Mouse (Mus musculus) urinary bladder, postnatal 36 days (tissue): ENCODE measurements around the gene Aamp.

Experiments used
- DNase-seq, 2 experiments: peaks; one replicate each; pipeline ENCODE4 v3.0.0; 2022; ENCODE audit warnings: low spot score in 2 of 2, mixed read lengths in 1 of 2

The Aamp gene

DNA sequence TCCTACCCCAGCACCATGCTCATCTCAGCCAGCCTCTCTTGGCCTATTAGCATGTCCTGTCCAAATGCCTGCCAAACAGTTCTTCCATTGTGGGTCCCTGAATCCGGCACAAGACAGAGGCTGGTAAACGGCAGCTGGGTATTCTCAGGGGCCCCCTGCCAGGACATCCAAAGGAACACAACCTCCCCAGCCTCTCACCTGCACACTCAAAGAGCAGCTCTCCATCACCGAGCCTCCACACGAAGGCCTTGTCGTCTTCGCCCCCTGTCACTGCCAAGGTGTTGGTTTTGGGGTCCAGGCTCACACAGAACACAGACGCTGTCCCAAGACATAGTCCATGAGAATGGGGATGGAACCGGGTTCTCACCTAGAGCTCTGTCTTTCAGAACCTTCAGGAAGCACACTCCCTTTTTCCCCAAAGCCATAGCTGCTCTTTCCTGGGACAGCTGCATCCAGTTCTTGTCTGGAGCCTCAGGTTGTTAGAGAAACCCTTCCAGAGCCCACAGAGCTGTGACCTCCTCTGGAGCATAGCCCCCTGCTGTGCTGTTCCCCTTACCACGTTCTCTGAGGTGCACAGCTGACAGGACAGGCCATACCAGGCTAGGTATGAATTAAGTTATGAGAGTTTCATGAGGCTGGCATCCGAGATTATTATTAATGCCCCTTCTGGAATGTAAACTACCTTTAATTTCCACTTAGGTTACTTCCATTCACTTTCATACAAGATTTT is 1.5 kb downstream of the Aamp start:
- no peak for DNase-seq

- no peak for DNase-seq
Measured at GRCm38 (mm10) chr1:74281886-74282285, 2.7 kb downstream of the Aamp start.

DNA sequence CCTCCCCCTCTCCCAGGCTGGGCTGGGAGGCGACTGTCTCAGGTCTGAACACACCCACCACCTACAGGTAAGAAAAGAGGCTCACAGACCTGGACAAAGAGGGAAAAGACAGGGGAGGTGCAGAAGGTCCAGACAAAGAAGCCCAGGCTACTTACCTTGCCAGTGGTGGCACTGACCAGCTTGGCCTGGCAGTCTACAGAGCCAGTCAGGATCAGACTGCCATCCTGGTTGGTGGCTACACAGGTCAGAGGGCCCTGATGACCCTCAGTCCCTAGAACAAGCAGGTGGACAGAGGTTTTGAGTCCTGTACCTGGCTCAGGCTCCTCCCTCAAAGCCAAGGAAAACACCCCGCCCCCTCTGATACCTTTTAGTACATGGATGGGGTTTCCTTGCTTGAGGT is 3.2 kb downstream of the Aamp start:
- no peak for DNase-seq

DNA sequence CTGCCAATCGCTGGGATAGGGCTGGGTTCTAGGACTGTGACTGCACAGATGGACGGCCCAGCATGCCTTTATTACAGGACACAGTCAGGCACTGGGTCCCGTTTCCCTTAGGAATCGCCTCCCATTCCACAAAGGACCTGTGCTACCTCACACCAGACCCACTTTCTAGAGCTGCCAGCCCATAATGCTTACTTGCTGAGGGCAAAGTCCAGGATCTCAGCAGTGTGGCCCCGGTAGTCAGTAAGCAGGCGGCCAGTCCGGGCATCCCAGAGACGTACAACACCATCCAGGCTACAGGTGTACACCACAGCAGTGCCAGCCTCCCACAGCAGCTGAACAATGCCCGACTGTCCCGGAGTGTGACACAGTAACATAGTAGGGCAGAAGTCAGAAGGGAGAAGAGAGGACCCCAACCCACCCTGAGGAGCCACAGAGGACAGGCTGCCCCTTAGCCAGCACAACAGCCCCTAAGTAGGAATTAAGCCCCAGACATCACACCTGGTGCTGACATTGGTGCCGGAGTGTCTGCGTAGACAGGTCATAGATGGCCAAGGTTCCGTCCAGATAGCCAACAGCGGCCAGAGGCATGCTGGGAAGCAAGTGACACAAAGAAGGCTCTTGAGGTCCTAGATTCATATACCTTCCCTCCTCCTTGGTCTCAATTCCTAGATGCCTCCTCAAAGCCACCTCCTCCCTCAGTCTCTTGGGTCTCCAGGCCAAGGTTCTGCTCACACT is 3.8 kb downstream of the Aamp start:
- DNase-seq = no peak

DNA sequence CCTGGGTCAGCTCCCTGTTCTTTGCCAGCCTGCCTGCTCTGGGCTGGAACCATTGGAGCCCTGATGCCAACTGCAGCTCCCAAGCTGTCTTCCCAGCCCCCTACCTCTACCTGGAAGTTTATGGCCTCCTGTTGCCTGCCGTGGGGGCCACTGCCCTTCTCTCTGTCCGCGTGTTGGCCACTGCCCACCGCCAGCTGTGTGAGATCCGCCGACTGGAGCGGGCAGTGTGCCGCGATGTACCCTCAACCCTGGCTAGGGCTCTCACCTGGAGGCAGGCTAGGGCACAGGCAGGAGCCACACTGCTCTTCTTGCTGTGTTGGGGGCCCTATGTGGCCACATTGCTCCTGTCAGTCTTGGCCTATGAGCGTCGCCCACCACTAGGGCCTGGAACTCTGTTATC is 5.5 kb downstream of the Aamp start:
- DNase-seq = no peak

- DNase-seq = no peak
Measured at GRCm38 (mm10) chr1:74278538-74278937, 6.0 kb downstream of the Aamp start, which contains the start of gene Gpbar1. Gene Gpbar1 (plus strand): TSS chr1:74278550.

- DNase-seq = no peak
Measured at GRCm38 (mm10) chr1:74277883-74278537, 6.5 kb downstream of the Aamp start.

DNA sequence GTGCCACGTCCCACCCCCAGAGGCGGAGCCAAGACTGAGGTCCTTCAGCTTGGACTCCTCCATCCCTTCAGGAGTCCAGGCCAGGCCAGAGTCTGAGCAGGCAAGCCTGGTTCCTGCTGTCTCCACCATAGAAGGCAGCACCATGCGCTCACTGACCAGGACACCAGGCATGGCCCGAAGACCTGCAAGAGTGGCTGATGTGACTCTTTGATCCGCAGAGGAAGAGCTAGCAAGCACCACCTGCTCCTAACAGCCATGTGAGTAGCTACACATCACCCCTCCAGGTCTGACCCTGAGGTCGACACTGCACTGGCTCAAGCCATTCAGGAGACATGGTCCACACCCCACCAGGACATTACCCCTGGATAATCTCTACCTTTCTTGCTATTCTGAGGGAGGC is 7.5 kb downstream of the Aamp start:
- DNase-seq = no peak

- no peak for DNase-seq
Measured at GRCm38 (mm10) chr1:74275015-74275414, 9.5 kb downstream of the Aamp start.

- no peak for DNase-seq
Measured at GRCm38 (mm10) chr1:74271659-74272058, 12.9 kb downstream of the Aamp start.

DNA sequence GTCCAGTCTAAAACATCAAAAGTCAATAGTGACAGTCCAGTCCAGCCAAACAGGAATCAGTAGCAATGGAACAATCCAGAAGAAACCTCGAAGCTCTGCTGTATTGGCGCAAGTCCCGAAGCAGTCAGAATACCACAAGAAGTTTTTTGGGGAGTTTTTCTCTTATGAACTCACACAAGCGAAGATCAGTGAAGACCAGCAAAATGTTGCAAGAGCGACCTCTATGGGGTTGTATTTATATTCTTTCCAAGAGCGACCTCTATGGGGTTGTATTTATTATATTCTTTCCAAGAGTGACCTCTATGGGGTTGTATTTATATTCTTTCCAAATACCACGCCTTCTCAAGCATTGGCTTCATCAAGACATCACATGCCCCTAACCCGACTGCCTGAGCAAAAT is 15.8 kb downstream of the Aamp start:
- no peak for DNase-seq

- DNase-seq = no peak
Measured at GRCm38 (mm10) chr1:74262510-74262909, 22.0 kb downstream of the Aamp start.

DNA sequence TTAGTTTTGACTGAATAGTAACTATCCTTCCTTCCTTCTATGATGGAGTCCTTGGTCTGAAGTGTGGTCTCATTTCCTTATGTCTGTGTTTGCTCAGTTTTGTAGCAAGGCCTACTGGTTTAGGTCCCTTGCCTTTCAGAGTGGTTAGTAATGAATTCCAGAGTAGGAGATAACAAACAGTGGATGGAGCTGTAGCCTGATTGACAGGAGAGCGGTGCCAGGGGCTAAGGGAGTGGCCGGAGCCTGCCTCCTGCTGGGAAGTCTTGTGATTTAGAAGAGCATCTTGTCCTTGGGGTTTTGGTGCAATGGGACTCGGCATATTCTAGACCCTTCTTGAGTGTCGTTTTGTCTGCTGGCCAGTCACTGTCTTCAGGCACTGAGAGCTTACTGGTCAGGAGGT is 27.8 kb downstream of the Aamp start:
- DNase-seq = no peak

DNA sequence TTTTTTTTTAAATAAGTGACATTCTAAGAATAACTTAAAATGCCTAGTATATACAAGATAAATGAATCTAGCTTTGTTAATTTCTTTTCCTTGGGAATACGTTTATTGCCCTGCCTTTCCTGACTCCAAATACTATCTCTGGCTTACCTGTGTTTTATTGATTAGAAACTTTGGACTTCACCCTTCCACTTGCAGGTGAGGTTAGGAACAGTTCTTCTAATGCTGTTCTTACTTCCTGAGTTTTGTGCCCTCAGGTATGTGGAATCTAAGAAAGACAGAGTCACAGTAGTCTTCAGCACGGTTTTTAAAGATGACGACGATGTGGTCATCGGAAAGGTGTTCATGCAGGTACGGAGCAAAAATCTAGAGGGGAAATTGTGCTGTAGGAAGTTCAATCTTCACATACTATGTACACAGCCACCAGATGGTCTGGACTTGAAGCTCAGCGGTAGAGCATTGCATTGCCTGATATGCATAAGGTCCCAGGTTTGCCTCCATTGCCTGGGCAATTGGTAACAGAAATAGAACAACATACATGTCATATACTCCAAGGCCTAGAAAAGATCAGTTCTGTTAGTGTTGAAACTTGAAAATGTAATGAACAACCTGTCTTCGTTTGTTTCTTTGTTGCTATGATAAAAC is 28.7 kb downstream of the Aamp start:
- no peak for DNase-seq

- no peak for DNase-seq
Measured at GRCm38 (mm10) chr1:74250096-74250495, 34.4 kb downstream of the Aamp start.

DNA sequence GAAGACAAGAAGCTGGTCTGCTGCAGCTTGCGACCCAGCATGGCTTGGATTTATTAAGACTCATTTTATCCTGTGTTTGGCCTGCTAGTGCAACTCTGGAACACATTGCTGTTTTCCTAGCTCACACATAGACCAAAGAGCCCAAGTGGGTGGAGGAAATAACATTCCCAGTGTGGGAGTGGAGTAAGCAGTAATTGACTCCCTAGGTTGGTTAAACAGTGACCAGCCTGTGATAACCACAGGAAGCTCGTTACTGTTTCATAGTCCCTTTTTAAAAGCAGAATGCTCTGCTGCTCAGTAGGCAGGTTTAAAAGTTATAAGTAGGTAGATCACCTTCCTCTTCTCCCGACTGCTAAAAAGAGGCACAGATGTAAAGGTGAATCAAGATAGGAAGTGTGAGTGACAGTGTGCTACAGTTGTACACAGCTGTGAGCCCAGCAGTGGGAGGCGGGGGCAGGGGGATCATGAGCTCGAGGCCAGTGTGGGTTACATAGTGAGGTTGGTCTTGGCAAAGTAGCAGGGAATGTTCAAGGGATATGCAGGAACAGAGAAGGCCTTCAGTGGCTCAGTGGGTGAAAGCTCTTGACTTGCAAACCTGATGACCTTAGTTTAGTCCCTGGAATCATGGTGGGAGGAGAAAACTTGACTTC is 35.1 kb downstream of the Aamp start:
- DNase-seq = no peak

GRCm38 (mm10) chr1:74248799-74249198 is 35.7 kb downstream of the Aamp start:
- peak; percentile 34 to 41 for DNase-seq

DNA sequence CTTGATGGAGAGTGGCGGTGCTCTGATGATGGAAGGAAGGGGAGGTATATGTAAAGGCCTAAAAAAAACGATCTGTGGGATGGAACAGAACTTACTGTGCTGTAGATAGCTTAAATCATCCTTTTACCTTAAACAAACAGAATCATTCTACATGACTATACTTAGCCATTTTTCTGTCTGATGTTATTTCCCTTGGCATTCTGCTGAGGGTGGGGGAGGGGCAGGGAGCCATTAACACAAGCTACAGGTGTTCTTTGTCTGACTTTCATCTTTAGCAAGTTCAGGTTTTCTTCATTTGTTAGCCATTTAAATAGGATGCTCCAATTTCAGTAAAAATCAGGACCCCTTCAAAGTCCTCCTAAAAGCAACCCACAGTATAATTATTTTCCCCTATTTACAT is 39.0 kb downstream of the Aamp start:
- no peak for DNase-seq

- no peak for DNase-seq
Measured at GRCm38 (mm10) chr1:74240832-74241231, 43.7 kb downstream of the Aamp start.

GRCm38 (mm10) chr1:74240311-74240710 is 44.2 kb downstream of the Aamp start:
- no peak for DNase-seq

- DNase-seq = no peak
Measured at GRCm38 (mm10) chr1:74239618-74240017, 44.9 kb downstream of the Aamp start.

DNA sequence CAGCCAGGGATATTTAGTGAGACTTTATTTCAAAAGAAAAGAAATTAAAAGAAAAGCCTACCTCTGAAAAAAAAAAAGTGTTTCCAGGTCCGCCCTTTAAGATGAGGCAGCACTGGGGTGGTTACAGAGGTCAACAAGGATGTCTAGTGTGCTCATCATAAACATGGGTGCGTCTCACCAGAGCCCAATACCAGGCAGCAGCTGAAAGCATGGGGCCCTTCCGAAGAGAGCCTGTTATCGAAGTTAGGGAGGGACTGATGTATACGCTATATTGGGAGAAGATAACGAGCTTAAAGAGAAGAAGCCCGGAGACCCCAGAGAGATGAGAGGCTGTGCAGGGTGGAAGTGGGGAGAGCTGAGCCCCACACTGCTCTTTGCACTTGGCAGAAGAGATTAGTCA is 45.4 kb downstream of the Aamp start:
- DNase-seq = no peak
